Mouse (Mus musculus): ENCODE measurements at regions not wholly inside any gene's neighbourhood (a gene's known extent, or its start where the extent isn't known, plus 50 kb on each side); places are given as distances from the start of the nearest gene placed in this dataset.

- ATAC-seq (replicated peaks in 1 of 2; ENCODE audit: insufficient read depth in 1 of 2, low FRiP score in 2 of 2, low TSS enrichment in 1 of 2, low read depth in 1 of 2, poor library complexity in 2 of 2, severe bottlenecking in 2 of 2), result no peak
Observed at GRCm38 (mm10) chr11:25359723-25360122, 850.8 kb downstream of the 5730522E02Rik start.

DNA sequence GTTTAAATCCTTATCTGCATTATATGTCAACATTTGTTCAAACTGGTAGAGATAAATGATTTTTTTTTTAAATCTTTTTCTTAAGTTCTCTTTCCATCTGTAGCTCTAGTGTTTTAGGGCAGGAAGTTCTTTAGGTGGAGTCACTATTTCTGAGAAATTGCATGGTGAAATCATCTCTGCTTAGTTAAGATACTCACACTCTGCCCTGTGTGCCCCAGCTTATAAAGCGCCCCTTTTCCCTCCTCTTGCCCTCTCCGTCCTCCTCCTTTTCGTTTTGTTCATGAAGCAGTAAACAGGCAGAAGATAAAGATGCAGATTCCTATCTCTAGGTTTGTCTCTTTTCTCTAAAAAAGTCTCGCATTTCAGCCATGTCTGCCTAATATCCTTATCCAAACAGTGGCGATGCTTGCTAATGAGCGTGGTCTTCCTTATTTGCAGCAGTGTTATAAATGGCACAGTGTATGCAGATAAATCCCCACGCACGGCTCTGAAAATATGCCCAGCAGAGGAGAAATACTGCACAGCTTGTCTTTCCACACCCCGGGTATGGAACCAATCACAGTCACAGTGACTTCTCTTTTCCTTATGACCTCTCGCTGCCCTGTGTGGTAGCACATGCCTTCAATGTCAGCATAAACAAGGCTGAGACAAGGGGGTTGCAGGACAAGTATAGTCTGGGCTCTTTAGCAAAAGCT, 852.7 kb downstream of the 5730522E02Rik start:
- peak in 1 of 2 experiments; percentile 53; a peak in 2 of 4 replicates for ATAC-seq (replicated peaks in 1 of 2; ENCODE audit: insufficient read depth in 1 of 2, low FRiP score in 2 of 2, low TSS enrichment in 1 of 2, low read depth in 1 of 2, poor library complexity in 2 of 2, severe bottlenecking in 2 of 2)

DNA sequence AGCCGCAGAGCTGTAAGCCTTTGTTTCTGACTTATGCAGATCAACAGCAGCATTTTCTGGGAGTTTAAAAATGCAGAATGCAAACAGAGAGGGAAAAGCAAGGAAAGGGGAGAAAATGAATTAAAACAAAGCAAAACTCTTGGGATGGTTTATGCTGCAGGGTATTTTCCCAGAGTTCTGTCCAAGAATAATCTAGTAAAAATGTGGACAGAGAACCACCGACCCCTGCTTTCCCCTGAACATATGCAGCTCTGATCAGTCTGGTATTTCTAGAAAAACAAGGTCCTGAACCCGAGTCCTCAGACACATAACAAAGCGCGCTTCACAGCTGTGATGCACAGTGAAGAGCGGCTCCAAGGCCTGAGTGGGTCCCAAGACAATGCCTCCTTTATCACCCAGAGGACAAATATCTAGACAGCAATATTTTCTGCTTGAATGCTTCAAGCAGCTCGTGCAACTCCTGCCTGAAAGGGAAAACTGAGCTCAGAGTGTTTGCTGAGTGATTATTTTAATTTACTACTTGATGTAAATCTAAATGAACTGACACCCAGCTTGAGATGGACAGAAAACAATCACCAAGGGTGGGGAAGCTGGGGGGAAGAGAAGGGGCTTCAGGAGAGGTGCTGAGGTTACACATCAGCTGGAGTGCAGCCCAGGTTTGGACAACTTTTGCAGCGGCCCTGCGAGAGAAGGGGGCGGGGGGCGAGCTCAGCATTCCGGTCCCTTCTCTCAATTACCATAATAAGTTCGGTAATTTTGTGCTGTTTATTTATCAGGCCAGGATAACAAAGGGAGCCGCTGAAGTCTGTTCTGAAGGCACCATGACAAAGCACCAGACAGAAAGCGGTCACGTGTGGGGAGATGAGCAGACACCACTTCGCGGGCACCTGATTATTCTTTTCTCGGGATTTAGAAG, 853.6 kb downstream of the 5730522E02Rik start:
- ATAC-seq (replicated peaks in 1 of 2; ENCODE audit: insufficient read depth in 1 of 2, low FRiP score in 2 of 2, low TSS enrichment in 1 of 2, low read depth in 1 of 2, poor library complexity in 2 of 2, severe bottlenecking in 2 of 2), result no peak

DNA sequence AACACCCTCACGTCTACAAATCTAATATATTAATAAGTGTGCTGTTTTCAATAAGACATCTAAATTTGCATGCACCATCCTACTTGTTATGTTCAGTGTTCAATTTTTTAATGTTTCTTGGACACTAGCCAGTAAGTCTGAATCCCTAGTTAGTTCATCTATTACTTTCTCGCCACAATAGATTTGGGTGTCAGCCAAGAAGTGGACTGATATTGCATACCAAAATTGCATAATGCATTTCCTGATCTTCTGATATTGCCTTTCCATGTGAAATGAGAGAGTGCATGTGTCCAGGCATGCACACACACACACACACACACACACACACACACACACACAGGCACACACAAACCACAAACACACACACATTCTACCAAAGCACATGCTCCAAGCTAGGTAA, 874.9 kb downstream of the 5730522E02Rik start:
- no peak for ATAC-seq (replicated peaks in 1 of 2; ENCODE audit: insufficient read depth in 1 of 2, low FRiP score in 2 of 2, low TSS enrichment in 1 of 2, low read depth in 1 of 2, poor library complexity in 2 of 2, severe bottlenecking in 2 of 2)

DNA sequence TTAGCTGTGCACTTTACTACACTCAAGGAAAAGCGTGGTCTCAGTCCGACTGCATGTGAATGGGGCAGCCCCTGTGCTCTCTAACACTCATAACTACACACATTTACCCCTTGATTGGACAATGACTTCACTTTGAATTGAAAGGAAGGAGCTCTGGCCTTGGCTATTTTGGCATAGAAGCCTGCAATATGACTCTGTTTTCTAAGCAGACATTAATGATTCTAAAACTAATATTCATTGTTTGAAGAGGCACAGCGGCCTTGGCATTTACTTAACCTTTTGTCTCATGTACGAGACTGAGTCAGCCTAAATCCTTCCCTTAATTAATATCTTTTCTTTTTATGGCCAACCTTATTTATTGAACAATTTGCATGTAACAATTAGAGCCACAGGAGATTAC, 879.9 kb downstream of the 5730522E02Rik start:
- ATAC-seq (replicated peaks in 1 of 2; ENCODE audit: insufficient read depth in 1 of 2, low FRiP score in 2 of 2, low TSS enrichment in 1 of 2, low read depth in 1 of 2, poor library complexity in 2 of 2, severe bottlenecking in 2 of 2), result no peak

- no peak for ATAC-seq (replicated peaks in 1 of 2; ENCODE audit: insufficient read depth in 1 of 2, low FRiP score in 2 of 2, low TSS enrichment in 1 of 2, low read depth in 1 of 2, poor library complexity in 2 of 2, severe bottlenecking in 2 of 2)
Observed at GRCm38 (mm10) chr11:25322426-25322825, 888.1 kb downstream of the 5730522E02Rik start.

DNA sequence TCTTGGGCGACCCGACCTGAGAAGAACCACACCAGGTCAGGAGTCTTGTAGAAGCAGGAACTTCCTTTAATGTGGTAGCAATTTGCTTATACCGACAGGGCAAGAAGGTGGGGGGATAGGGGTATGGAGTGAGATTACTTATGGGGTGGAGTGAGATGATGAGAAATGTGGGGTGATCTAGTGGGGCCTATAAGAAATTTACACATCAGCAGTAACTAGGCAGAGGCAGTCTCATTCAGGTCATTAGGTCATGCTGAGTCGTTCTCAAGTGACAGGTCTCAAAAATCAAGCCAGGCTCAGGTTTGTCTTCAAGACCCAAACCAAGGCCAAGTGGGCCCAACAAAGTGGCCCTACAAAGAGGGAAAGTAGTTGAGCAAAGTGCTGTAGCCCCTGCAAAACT, 889.1 kb downstream of the 5730522E02Rik start:
- ATAC-seq (replicated peaks in 1 of 2; ENCODE audit: insufficient read depth in 1 of 2, low FRiP score in 2 of 2, low TSS enrichment in 1 of 2, low read depth in 1 of 2, poor library complexity in 2 of 2, severe bottlenecking in 2 of 2), result no peak

DNA sequence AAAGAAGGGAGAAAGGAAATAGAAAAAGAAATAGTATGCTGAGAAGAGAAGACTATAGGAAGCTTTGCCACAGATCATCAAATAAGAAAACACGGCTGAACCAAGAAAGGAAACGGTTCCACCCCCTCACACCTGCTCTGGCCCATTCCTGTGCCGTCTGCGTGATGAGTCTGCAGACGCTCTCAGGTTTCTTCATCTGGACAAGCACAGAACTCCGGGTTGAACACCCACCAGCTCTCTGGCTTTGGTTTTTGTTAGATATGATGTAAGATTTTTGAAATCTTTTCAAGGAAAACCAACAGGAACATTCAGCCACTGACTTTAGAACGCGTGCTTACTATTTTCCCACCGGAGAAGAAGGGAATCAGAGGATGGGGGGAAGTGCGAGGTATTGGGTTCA, 895.9 kb downstream of the 5730522E02Rik start:
- no peak for ATAC-seq (replicated peaks in 1 of 2; ENCODE audit: insufficient read depth in 1 of 2, low FRiP score in 2 of 2, low TSS enrichment in 1 of 2, low read depth in 1 of 2, poor library complexity in 2 of 2, severe bottlenecking in 2 of 2)

GRCm38 (mm10) chr11:25313879-25314278, 896.7 kb downstream of the 5730522E02Rik start:
- ATAC-seq (replicated peaks in 1 of 2; ENCODE audit: insufficient read depth in 1 of 2, low FRiP score in 2 of 2, low TSS enrichment in 1 of 2, low read depth in 1 of 2, poor library complexity in 2 of 2, severe bottlenecking in 2 of 2), result no peak

- ATAC-seq (replicated peaks in 1 of 2; ENCODE audit: insufficient read depth in 1 of 2, low FRiP score in 2 of 2, low TSS enrichment in 1 of 2, low read depth in 1 of 2, poor library complexity in 2 of 2, severe bottlenecking in 2 of 2), result no peak
Observed at GRCm38 (mm10) chr11:25313308-25313707, 897.3 kb downstream of the 5730522E02Rik start.

DNA sequence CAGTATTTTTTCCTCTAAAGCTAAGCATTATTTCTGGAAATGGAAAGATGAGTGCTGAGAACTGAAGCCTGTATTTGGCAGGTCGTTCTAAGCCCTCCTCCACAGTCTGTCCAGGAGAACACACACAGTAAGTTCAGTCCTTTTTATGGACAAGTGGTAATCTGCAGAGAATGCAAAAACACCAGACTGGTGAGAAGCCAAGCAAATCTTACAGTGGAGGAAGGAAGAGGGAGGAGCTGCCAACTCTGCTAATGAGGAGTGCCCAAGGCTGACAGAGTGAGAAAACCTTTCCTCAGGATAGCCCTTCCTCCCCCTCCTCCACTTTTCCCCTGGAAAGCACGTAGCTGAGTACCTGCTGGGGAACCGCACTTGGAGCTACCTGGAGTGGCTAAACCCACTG, 899.8 kb downstream of the 5730522E02Rik start:
- ATAC-seq (replicated peaks in 1 of 2; ENCODE audit: insufficient read depth in 1 of 2, low FRiP score in 2 of 2, low TSS enrichment in 1 of 2, low read depth in 1 of 2, poor library complexity in 2 of 2, severe bottlenecking in 2 of 2), result no peak

GRCm38 (mm10) chr11:25301130-25301529, 909.4 kb downstream of the 5730522E02Rik start:
- peak; percentile 93 to 94 for ATAC-seq (replicated peaks in 1 of 2; ENCODE audit: insufficient read depth in 1 of 2, low FRiP score in 2 of 2, low TSS enrichment in 1 of 2, low read depth in 1 of 2, poor library complexity in 2 of 2, severe bottlenecking in 2 of 2)

- peak; percentile 74 to 81 for ATAC-seq (replicated peaks in 1 of 2; ENCODE audit: insufficient read depth in 1 of 2, low FRiP score in 2 of 2, low TSS enrichment in 1 of 2, low read depth in 1 of 2, poor library complexity in 2 of 2, severe bottlenecking in 2 of 2)
Observed at GRCm38 (mm10) chr11:25288346-25288745, 922.2 kb downstream of the 5730522E02Rik start.

GRCm38 (mm10) chr11:25287458-25288247, 922.9 kb downstream of the 5730522E02Rik start:
- no peak for ATAC-seq (replicated peaks in 1 of 2; ENCODE audit: insufficient read depth in 1 of 2, low FRiP score in 2 of 2, low TSS enrichment in 1 of 2, low read depth in 1 of 2, poor library complexity in 2 of 2, severe bottlenecking in 2 of 2)

- ATAC-seq (replicated peaks in 1 of 2; ENCODE audit: insufficient read depth in 1 of 2, low FRiP score in 2 of 2, low TSS enrichment in 1 of 2, low read depth in 1 of 2, poor library complexity in 2 of 2, severe bottlenecking in 2 of 2), result no peak
Observed at GRCm38 (mm10) chr11:25269936-25270540, 940.5 kb downstream of the 5730522E02Rik start.

DNA sequence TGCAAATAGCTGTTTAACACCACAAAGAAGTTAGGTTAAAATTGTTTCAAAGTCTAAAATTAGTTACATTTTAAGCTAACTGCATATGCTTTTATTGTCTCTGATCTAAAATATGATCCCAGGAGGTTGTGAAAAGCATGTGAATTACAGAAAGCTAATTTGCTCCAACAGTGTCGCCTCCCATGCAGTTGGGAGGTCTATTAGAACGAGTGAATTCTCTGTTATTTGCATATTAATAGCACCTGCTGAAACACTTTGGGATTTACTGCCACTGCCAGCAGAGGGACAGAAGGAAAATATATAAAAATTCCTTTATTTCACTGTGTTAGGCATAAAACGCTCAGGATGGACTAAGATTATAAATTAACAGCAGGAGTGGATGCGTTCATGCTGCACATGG, 947.7 kb downstream of the 5730522E02Rik start:
- ATAC-seq (replicated peaks in 1 of 2; ENCODE audit: insufficient read depth in 1 of 2, low FRiP score in 2 of 2, low TSS enrichment in 1 of 2, low read depth in 1 of 2, poor library complexity in 2 of 2, severe bottlenecking in 2 of 2), result no peak

DNA sequence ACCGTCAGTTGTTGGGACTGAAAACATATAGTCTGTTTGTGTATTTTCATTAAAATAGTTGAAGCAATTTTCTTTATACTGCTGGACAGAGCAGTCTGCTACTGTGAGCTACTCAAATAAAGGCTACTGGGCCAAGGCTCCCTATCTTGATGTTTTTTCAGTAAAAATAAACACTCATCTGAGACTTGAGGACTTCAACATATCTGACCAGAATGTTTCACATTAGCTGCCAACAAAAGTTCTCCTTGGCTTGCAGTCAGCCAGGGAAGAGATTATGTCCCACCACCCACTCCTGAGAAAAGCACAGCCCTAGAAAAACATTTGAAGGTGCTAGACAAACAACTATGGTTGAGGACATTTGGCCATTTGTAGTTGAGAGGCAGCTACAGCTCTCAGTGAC, 950.9 kb downstream of the 5730522E02Rik start:
- no peak for ATAC-seq (replicated peaks in 1 of 2; ENCODE audit: insufficient read depth in 1 of 2, low FRiP score in 2 of 2, low TSS enrichment in 1 of 2, low read depth in 1 of 2, poor library complexity in 2 of 2, severe bottlenecking in 2 of 2)
